Mouse (Mus musculus) E14TG2a.4 (cell line): Measurements from ENCODE around the gene Ccdc184.
A peak's percentile ranks its signal among the peaks of the same experiment; 100 is the strongest.

Source experiments
- H3K27me3 ChIP-seq: 2 replicates; pipeline ENCODE4 v1.6.1; 2014; ENCODE audit warnings: low read length, control low read depth; ENCODE audit not compliant: insufficient read depth
- H3K36me3 ChIP-seq: 2 replicates; pipeline ENCODE4 v1.6.1; 2014; ENCODE audit warnings: low read length, control low read depth; ENCODE audit not compliant: insufficient read depth
- H3K4me1 ChIP-seq: replicated peaks from 2 replicates; pipeline ENCODE4 v1.6.1; 2014; ENCODE audit warnings: low read depth, low read length, control low read depth
- H3K4me3 ChIP-seq: replicated peaks from 2 replicates; pipeline ENCODE4 v1.5.1; 2014; ENCODE audit warnings: mild to moderate bottlenecking, low read length
- H3K9me3 ChIP-seq: 2 replicates; pipeline ENCODE4 v1.6.1; 2014; ENCODE audit warnings: low read length, control low read depth
- CTCF ChIP-seq: conservative IDR thresholded peaks from 2 replicates; pipeline ENCODE4 v1.5.1; 2014; ENCODE audit warnings: low read length
- NANOG ChIP-seq: IDR thresholded peaks from 2 replicates; pipeline ENCODE4 v1.6.1; 2014; ENCODE audit warnings: borderline replicate concordance, low read length, mixed read lengths
- POU5F1 ChIP-seq: IDR thresholded peaks from 2 replicates; pipeline ENCODE4 v1.6.1; 2014; ENCODE audit warnings: low read length, borderline replicate concordance

Ccdc184 gene

DNA sequence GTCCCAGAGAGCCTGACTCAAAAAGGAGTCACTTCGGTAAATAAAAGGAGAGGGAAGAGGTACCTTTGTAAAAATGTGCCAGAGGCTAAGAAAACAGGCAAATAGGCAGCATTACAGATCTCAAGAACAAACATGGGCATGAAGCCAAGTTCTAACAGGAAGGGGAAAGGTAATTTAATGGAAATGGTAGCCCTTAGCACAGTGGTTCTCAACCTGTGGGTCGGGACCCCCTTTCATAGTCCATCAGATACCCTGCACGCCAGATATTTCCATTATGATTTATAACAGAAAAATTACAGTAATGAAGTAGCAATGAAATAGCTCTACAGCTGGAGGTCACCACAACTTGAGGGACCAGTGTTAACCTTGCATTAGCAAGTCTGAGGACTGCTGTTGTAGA lies 10.4 kb downstream of the Ccdc184 start:
- Histone ChIP-seq H3K4me3 (no peak overlapping the region), H3K4me1 (peaks cover 10% of the 10 kb centered on the region), H3K27me3 (peaks cover 43% of the 10 kb centered on the region), H3K36me3 (no peaks in the 10 kb centered on the region), H3K9me3 (no peaks in the 10 kb centered on the region)
- TF ChIP-seq CTCF (no peak), POU5F1 (no peak), NANOG (no peak)

DNA sequence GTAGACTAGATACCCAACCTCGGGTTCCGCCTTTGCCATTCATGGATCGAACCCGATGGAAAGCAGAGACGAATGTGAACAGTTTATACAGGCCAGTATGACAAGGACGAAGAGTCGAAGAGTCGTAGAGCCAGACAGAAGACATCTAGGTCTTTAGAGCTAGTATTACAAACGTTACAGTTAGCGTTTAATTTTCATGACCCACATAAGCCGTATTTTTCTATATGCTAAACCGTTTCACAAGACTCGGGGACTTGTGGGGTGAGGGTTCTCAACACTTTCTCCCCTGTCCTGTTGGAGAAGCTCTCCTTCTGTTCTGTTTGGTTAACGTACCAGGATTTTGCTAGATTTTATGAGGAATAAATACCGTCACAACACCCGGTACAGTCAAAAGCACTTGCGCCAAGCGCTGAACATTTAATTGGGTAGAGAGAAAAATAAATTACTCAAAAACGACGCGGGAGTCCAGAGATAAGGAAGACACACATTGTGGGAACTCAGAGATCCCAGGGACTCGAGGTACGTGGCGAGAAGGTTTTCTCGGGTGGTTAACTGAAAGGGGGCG lies 13.7 kb downstream of the Ccdc184 start:
- H3K36me3 ChIP-seq = no peaks in the 10 kb centered on the region
- peaks cover 35% of the 10 kb centered on the region for H3K27me3 ChIP-seq
- H3K4me1 ChIP-seq = peaks cover 12% of the 10 kb centered on the region
- peak overlapping the region; percentile 81 for H3K4me3 ChIP-seq
- TF ChIP-seq NANOG (no peak), POU5F1 (no peak), CTCF (no peak)
- no peaks in the 10 kb centered on the region for H3K9me3 ChIP-seq

DNA sequence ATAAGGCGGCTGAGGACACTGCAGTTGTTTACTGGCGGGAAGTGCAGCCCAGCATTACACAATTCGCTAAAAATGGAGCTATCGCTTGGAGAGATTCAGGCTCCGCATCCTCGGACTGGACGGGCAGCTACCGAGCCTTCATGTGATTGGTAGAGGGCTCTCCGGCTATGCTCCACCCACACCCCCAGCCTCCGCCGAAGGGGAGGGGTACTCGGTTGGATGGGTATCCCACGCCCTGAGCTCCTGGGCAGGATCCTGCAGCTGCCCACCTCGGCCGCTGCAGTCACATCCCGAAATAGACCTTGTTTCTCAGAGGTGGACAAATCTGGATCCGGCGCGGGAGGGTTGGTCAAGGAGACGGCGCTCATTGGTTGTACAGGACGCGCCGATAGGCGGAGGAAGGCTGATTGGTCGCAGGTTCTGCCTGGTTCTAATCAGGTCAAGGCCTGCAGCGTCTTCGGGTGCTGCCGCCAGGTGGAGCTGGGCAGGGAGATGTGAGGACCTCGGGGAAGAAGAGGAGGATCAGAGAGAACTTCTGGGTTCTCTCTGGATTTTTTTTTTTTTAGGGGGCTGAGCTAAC lies 14.3 kb downstream of the Ccdc184 start:
- H3K4me1 ChIP-seq = peaks cover 12% of the 10 kb centered on the region
- no peaks in the 10 kb centered on the region for H3K9me3 ChIP-seq
- peak overlapping the region; percentile 81 for H3K4me3 ChIP-seq
- TF ChIP-seq CTCF = peak; percentile 46
- no peak for TF ChIP-seq POU5F1
- no peak; the same call in 1 of the 2 replicates for TF ChIP-seq NANOG
- H3K36me3 ChIP-seq = no peaks in the 10 kb centered on the region
- peaks cover 35% of the 10 kb centered on the region for H3K27me3 ChIP-seq

DNA sequence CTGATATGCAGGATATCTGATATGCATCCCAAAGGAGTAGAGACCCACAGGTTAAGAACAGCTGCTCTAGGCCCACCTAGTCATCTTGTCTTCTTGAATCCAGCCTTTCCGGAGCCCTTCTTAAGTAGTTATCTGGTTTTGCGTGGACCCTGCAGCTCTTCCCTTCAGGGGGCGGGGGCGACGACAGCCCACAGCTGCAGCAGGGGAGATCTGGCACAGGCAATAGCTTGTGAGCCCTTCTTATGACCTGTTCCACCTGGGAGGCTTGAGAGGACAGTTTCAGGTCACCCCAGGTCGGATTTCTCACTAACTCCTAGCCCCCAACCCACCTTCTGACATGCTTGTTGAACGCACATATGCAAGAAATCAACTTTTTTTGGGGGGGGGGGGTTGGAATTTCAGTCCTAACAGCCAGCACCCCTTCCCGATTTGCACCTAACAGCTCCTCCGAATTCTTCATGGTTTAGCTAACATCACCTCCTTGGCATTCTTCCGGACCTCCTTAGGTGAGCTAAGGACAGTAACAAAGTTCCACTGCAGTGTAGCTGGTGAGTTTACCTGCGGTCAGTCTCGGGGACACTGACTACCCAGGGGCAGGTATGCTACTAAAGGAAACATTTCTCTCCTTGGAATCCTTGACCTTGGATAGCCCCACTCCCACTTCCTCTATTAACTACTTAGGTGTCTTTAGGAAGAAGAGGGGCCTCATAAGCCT lies 15.1 kb downstream of the Ccdc184 start:
- Histone ChIP-seq H3K4me3 (no peak overlapping the region), H3K9me3 (no peaks in the 10 kb centered on the region), H3K4me1 (peaks cover 12% of the 10 kb centered on the region), H3K36me3 (no peaks in the 10 kb centered on the region), H3K27me3 (peaks cover 29% of the 10 kb centered on the region)
- no peak for TF ChIP-seq NANOG
- no peak for TF ChIP-seq CTCF
- TF ChIP-seq POU5F1 = no peak

DNA sequence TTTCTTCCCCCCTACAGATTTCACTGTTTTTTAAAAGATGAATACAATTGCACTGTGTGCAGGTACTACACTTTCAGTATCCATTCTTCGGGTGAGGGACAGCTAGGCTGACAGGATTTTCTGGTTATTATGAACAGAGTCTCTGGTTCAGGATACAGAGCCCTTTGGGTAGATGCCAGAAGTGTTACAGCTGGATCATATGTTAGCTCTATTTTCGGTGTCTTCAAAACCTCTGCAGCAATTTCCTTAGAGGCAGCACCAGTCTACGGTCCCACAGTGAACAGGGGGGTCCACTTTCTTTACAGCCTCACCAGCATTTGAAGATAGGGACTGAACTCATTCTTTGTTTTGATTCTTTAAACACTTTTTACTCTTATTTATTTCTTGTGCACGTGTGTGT lies 17.5 kb downstream of the Ccdc184 start:
- Histone ChIP-seq H3K27me3 (peaks cover 22% of the 10 kb centered on the region), H3K4me3 (no peak overlapping the region), H3K4me1 (peaks cover 12% of the 10 kb centered on the region), H3K9me3 (no peaks in the 10 kb centered on the region), H3K36me3 (no peaks in the 10 kb centered on the region)
- TF ChIP-seq POU5F1 = no peak
- TF ChIP-seq NANOG = no peak
- TF ChIP-seq CTCF = no peak

DNA sequence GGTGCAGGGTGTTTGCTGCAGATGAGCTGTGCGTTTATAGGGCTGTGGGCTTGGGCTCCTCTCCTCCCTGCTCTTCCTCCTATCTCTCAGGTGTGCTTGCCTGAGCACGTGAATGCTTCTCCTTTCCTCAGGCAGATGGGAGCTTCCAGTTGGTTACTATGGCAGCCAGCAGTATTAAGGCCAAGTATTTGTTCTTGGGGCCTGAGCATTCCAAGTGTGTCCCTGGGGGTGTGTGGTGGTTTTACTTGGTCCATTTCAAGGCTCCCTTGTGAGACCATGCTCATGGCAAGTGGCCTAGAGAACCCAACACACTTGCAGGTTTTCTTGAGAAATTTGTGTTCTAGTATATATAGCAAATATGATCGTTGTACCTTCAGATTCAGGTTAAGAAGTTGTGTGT lies 28.5 kb downstream of the Ccdc184 start, which contains the start of gene Olfr288:
Olfr288 (minus strand) TSS at position 101 of the 400 bp plus-strand sequence.
- Histone ChIP-seq H3K4me3 (no peak within 1 kb of the TSS), H3K9me3 (no peaks in the 10 kb centered on the region), H3K27me3 (peaks cover 4% of the 10 kb centered on the region), H3K36me3 (no peaks in the 10 kb centered on the region), H3K4me1 (no peaks in the 10 kb centered on the region)
- TF ChIP-seq POU5F1 (no peak), CTCF (no peak), NANOG (no peak)

DNA sequence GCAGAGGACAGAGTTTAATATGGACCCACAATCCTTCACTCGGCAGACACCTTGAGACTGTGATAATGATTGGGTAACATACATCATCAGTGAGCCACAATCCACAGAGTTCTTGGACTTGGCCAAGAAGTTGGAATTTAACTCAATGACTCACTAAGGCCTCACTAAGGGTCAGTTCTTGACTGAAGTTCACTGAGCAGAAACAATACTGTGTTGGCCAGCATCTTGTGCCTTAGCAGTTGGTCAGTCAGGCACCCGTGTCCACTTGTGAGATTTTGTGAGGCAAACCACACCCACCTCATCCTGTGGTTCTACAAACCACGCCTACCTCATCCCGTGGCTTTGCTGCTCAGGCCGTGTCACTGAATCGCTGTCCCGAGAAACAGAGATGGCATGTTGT lies 42.7 kb downstream of the Ccdc184 start:
- Histone ChIP-seq H3K9me3 (no peaks in the 10 kb centered on the region), H3K27me3 (no peaks in the 10 kb centered on the region), H3K4me1 (no peaks in the 10 kb centered on the region), H3K4me3 (no peak overlapping the region), H3K36me3 (no peaks in the 10 kb centered on the region)
- no peak for TF ChIP-seq CTCF
- no peak for TF ChIP-seq POU5F1
- no peak for TF ChIP-seq NANOG

DNA sequence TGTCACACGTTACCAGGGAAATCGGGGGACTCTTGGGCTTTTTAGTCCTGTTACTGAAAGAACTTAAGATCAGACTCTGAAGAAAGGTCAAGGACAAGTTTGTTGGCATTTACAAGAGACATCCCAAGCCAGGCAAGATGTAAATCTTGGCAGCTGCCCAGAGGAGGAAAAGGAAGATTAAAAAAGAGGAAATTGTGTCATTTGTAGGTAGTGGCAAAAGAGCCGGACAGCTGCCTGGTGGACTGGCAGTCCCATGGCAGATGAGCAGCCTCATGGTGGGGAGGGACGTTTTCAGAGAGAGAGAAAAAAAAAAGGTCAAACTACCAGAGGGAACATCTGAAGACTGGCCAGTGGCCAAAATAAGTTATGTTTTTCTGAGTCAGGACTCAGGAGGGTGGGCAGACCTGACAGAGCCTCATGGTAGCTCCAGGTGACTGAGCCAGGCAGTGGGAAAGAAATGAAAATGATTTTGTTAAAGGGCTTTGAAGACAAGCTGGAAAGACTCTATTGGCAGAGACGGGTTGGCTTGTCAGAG lies 46.4 kb downstream of the Ccdc184 start:
- no peak overlapping the region for H3K4me3 ChIP-seq
- H3K27me3 ChIP-seq = no peaks in the 10 kb centered on the region
- H3K9me3 ChIP-seq = no peaks in the 10 kb centered on the region
- no peaks in the 10 kb centered on the region for H3K36me3 ChIP-seq
- no peak for TF ChIP-seq NANOG
- TF ChIP-seq CTCF = no peak
- no peak for TF ChIP-seq POU5F1
- no peaks in the 10 kb centered on the region for H3K4me1 ChIP-seq

DNA sequence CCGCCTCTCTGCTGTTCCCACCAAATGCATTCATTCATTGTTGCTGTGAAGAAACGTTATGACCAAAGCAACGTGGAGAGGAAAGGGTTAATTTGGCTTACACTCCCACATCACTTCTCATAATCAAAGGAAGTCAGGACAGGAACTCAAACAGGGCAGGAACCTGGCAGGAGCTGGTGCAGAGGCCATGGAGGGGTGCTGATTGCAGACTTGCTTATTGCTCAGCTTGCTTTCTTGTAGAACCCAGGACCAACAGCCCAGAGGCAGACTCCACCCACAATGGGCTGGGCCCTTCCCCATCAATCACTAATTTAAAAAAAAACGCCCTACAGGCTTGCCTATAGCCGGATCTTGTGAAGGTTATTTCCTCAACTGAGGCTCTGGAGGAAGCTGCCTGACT lies 47.2 kb downstream of the Ccdc184 start:
- Histone ChIP-seq H3K27me3 (no peaks in the 10 kb centered on the region), H3K9me3 (no peaks in the 10 kb centered on the region), H3K4me1 (no peaks in the 10 kb centered on the region), H3K4me3 (no peak overlapping the region), H3K36me3 (no peaks in the 10 kb centered on the region)
- TF ChIP-seq CTCF (no peak), POU5F1 (no peak), NANOG (no peak)
